Mouse (Mus musculus): ENCODE measurements around the gene Me3. TPM values are rescaled to one million over a fixed set of nuclear protein-coding genes. Genes with fewer than 3 reads are reported as not detected.

Gene Me3
- total and polyA plus RNA-seq, 3 experiments = 5.3 to 32.2 (median 14.0) TPM

- peak; percentile 32 for DNase-seq
Measured at GRCm38 (mm10) chr7:89903442-89904343, 271.5 kb downstream of the Me3 start, which contains the start of gene Ccdc81. Ccdc81 (minus strand) TSS chr7:89903629.

Other genes starting within 250 kb of the Me3 start
- 100 to 1,000 TPM in 1 of 2 experiments, 10 to 100 TPM in 1; 87.3 to 125 TPM for gene Tmem135, start 228.2 kb upstream of the Me3 start, total RNA-seq (2021)
- gene Tmem135, start 228.2 kb upstream of the Me3 start, polyA plus RNA-seq (2012; rRNA removed) = 300 and 469 TPM in 2 replicates
- 10 to 100 TPM; 27.9 to 33.3 TPM for gene Fzd4, start 228.0 kb upstream of the Me3 start, total RNA-seq (2021)
- 12.7 and 13.4 TPM in 2 replicates for gene Fzd4, start 228.0 kb upstream of the Me3 start, polyA plus RNA-seq (2012; rRNA removed)
- 10 to 100 TPM; 18.5 to 29.8 TPM for gene Prss23, start 105.2 kb upstream of the Me3 start, total RNA-seq (2021)
- 21.9 and 27.7 TPM in 2 replicates for gene Prss23, start 105.2 kb upstream of the Me3 start, polyA plus RNA-seq (2012; rRNA removed)